Mouse (Mus musculus): Measurements from ENCODE around the gene Nosip.
"Not testable (repeated sequence)": the region's sequence is repeated elsewhere in the genome, so short reads cannot be mapped to it uniquely, and the experiment has no call there.

Gene Nosip

DNA sequence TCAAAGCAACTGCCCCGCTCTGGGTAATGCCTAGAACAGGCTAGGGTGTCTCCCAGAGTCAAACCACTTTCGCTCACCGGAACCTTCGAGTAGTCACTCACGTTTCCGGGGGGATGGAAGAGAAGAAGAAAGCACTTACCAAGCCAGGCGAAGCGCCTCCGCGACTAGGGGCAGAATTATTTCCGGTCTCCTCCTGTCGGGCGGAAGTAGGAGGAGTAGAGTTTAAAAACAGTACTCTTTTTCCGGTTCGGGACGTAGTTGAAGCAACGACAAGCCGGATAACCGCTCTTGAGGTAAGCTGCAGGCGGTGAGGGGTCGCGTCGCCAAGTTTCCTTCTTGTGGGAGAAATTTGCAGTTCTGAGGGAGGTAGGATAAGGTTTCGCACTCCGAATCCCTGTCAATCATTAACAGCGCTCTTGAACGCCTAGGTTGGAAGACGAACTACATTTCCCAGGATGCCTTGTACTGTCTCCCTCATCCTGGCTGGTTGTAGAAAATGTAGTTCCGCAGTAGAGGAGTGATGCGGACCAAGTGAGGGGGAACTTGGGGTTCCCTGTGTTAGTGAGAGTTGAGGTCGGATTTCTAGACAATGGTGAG is at the start of gene Nosip, which contains the start of gene Prrg2:
Gene Nosip (plus strand): TSS at position 191 of the 597 bp plus-strand sequence.
Gene Prrg2 (minus strand): TSS at position 439 of the 597 bp plus-strand sequence.
- DNase-seq (ENCODE audit: low read depth, low spot score) = peak; percentile 99

DNA sequence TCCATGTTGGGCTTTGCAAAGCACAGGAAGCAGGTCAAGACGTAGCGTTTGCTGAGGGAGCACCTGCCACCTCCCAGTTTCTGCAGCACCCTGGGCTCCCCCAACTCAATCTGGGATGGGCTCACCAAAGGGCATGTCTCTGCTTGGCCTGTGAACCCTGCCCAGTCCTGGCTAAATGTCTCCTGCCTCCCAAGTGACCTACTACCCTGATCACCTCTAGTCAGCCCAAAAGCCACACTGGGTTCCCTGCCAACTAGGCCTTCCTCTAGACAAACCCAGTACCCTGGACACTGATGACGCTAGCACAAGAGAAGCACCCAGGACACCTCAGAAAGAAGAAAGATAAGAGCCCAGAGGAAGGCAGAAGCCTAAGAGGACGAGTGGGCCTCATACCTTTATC is 49.4 kb upstream of the Nosip start:
- DNase-seq (ENCODE audit: low read depth, low spot score) = no peak

DNA sequence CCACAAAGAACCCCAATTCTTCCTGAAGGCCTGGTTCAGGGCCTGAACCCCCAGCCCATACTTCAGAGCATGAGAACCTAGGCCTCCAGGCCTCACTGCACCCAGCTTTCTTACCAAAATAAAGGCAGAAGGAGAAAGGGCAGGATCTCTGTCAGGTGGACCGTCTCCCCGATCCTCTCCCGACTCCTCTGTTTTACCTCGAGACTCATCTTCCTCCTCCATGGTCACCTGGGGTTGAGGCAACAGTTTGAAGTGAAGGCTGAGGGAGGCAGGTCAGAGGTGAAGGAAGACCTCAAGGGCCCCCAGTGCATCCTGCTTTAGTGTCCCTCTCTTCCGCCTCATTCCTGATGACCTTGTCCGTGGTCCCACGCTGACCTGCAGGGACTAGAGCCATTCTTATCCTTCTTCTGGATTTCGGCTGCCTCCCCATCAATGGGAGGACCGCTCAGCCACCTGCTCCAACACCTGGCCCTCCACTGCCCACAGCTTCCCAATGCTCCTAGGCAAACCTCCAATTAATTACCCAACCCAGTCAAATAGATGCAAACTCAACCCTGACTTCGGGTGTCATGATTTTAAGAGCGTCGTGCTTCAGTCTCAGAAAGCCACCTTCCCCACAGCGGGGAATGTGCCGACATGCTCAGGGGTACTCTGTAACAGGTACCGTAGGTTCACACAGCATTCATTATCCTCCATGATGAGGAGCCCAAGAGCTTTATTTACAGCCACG is 48.7 kb upstream of the Nosip start:
- no peak for DNase-seq (ENCODE audit: low read depth, low spot score)

DNA sequence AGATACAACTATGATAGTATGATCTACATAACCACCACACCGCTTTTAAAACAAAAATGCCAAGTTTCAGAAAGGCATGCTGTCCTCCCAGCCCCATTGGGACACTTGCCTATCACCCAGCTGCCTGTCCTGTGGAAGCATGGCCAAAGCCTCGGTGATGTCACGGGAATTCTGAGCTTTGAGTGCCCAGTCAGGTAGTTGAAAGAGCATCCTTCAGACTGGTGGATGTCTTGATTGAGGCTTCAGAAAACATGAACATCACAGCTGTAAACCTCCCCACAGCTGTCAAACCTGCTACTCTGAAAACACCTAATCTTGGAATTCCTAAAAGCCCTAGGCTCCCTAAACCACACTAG is 48.2 kb upstream of the Nosip start:
- no peak for DNase-seq (ENCODE audit: low read depth, low spot score)

DNA sequence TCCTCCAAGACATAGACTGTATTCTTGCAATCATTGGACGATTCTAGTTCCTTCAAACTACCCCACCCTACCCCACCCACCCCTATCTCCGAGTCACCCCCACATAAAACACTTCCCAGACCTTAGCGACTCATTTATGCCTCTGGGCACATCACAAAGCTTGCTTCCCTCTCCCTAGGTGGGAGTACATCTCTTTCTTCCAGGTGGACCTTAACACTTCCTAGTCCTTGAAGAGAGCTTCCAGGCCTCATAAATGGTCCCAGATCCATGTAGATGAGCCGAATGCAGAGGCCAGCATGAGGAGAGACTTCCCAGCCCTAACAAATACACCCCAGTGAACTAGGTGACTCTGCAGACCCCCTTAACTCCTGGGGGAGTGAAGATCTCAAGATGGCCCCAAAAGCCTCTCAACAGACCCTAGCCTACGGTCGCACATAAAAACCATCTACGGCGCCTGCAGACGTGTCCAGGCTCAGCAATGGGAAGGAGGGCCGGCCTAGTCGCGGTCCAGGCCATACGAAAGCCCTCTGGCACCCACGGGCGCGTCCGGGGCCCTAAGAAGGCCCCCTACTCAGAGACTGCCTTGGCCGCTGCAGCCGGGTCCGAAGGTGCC is 46.8 kb upstream of the Nosip start:
- DNase-seq (ENCODE audit: low read depth, low spot score) = no peak

DNA sequence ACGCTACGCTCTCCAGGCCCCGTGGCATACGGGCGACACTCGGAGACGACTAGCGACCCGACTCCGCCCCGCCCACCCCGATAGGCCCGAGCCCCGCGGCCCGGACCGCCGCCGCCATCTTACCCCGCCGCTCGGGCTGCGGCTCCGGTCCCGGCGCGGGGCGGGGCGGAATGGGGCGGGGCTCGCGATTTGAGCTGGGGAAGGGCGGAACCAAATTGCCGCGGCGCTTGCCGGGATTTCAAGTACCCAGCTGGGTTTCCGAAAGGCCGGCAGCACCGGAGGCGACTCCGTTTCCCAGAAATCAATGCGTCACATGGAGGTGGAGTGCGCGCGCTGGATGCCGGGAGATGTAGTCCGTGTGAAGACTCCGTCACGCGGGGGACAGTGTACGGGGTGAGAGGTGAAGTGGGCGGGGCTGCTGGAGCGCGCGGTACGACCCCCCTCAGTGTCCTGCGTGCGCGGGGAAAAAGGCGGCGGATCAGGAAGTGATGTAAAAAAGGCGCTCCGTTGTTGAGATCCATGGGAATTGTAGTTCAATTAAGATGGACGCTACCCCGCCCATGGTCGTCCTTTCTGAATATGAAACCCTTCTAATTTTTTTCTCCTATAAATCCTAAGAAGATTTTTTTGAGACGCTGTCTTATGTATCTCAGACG is 46.1 kb upstream of the Nosip start, which contains the start of gene Scaf1:
Gene Scaf1 (minus strand): TSS at position 407 of the 656 bp plus-strand sequence.
- peak; percentile 100 for DNase-seq (ENCODE audit: low read depth, low spot score)

DNA sequence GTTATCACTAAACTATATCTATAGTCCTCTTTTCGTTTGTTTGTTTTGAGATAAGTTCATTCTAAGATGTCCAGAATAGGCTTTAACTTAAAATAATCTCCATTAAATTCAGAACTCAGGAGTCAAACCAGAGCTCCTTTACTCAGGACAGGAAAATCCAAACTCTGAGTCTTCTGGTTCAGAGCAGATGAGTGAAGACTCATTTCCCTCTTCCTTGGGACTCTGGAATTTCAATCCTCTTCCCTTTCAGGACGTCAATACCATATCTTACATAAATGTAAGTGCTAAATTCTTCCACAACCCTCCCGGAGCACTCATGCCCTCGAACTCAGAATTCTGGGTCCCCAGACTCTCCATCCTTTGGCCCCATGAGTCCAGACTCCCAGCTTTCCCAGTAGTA is 45.5 kb upstream of the Nosip start:
- peak; percentile 55 for DNase-seq (ENCODE audit: low read depth, low spot score)

DNA sequence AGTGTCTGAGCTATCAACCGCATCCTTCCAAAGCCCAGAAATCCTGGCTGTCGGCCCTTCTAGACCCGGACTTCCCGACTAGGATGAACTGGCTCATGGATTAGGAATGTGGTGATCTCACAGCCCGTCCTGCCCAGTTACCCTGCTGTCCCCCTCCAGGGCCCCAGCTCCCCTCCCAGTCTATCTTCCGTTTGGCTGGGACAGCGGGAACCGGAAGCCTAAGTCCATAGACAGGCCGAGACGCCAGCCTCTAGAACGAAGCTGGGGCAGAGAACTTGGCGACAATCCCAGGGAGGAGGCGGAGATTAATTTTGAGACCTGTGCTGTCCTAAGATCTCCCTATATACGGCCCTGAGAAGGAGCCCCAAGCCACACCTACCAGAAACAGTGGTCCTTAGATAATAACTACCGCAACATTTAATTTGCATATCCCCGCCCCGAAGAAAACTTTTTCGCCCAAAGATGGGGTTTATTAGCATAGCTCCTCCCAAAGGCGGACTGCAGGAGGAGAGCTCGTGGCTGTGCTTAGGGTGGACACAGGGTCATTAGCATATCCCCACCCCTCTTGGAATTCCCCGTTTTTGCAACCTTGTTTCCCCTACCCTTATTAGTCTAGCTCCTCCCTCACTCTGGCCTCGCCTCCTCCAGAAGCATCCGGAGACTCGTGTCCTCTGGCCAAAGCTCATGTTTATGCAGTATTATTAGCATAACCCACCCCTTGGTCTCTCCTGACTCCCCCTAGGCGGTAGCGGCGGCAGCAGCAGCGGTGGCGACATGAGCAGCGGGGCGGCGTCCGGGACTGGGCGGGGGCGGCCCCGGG is 44.8 kb upstream of the Nosip start, which contains the start of gene Rras:
Gene Rras (plus strand): TSS at position 720 of the 820 bp plus-strand sequence.
- peak; percentile 100 for DNase-seq (ENCODE audit: low read depth, low spot score)

DNA sequence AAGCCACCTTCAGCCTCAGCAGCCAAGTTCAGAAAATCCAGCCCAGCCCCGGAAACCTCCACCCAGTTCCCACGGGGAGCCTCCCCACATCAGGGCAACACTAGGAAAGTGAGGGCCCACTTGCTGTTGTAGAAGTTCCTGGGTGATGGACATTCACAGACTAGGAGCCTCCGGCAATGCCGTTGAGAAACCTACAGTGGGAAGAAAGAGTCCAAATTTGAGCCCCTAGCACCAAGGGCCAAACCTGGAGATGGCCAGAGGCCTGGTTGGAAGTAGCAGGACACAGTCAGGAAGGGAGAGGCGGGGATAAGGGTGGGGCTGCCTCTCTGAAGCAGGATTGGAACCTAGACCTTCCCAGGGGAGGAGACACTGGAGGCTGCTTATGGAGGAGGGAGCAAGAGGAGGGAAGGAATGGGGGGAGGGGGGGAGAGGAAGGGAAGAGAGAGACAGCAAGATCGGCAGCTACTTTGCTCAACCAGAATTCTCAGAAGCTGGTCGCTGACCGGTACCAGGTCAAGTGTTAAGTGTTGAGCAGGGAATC is 43.1 kb upstream of the Nosip start:
- no peak for DNase-seq (ENCODE audit: low read depth, low spot score)

DNA sequence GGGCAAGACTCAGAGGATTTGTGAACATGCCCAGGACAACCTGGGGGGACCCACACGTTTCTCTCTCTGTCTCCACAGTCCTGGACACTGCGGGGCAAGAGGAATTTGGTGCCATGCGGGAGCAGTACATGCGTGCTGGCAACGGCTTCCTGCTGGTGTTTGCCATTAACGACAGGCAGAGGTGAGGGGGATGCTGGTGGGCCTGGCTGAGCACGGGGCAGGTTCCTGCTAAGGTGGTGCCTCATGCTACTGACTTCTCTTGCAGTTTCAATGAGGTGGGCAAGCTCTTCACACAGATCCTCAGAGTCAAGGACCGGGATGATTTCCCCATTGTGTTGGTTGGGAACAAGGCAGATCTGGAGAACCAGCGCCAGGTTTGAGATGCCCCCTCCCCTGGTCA is 42.0 kb upstream of the Nosip start:
- no peak for DNase-seq (ENCODE audit: low read depth, low spot score)

DNA sequence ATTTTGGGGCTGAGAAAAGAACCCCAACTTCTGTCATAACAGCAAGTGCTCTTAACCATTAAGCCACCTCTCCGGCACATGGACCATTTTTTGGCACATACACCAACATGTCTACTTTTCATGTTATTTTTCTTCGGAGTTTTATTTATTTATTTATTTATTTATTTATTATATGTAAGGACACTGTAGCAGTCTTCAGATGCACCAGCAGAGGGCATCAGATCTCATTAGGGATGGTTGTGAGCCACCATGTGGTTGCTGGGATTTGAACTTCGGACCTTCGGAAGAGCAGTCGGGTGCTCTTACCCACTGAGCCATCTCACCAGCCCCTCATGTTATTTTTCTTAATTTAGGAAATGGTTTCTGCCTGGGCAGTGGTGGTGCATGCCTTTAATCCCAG is 38.5 kb upstream of the Nosip start:
- DNase-seq (ENCODE audit: low read depth, low spot score) = not testable (repeated sequence)

DNA sequence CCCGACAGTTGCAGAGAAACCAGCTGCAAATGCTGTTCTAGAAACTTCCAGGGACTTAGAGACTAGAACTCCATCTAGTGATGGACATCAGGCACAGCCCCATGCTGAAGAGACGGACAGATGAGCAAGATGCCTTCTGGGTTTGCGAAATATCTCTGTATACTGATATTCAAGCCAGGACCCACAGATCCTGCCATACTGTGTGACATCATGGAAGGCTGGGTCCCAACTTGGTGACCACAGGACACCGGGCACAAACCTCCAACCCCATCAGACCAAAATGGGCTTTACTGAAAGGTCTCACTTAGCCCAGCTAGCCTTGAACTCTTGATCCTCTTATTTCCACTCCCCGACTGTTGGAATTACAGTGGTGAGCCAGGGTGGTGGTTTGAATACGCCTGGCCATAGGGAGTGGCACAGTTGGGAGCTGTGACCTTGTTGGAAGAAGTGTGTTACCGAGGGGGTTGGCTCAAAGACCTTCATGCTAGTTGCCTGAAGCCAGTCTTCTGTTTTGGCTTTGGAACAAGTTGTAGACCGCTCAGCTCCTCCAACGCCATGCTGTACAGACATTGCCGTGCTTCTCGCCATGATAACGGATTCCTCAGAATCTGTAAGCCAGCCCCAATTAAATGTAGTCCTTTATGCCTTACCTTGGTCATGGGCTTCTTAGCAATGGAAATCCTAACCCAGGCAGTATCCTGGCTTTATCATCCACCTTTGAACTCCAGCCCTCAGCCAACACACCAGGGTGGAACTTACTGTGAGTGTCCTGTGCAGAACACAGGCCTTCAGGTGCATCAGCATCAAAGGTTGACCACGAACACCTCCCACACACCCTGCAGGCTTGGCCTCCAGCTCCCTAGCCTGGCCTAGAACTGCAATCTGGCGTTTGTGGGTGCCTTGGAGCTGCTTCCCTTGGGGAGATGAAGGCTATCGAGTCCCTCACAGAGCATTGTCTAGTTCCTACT is 37.7 kb upstream of the Nosip start:
- no peak for DNase-seq (ENCODE audit: low read depth, low spot score)

DNA sequence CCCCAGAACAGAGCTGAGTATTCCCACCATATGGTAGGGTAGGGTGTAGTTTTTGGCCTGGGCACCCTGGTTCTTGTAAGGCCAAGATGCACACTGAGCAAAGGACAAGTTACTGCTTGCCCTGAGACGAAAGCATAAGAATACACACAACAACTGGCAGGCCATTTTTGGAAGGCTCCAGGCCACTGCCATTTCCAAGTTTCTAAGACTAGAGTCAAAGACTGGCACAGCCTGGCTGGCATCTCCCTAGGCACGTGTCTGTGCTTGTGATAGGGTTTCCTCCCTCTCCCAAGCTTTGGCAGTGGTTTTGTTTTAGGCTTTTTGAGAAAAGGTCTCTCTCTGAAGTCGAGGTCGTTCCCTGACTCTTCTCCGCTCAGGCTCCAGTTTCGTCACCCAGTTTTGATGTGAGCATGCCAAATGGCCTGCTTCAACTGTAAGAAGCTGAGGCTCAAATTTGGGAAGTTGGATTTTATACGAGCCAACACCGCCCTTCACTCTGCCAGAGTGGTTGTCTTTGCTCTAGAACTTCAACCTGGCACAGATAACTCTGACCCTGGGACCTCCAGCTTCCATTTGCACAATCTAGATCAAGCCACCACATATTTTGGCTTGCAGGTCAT is 36.5 kb upstream of the Nosip start:
- DNase-seq (ENCODE audit: low read depth, low spot score) = no peak

DNA sequence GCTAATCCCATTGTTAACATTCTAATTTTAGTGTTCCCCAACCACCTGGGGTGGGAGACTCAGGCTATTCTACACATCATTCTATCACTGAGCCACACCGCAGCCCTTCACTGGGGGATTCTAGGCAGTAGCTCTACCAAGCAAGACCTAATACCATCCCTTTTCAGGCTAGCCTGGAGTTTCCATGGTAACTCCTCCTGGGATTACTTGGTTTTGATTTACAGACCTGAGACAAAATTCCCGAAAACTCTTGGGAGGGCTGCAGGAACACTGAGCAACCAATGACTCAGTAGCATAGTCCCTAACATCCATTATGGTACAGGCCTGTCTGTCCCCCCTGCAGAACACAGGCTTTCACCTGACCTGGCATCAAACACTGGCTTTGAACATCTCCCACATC is 36.0 kb upstream of the Nosip start:
- no peak for DNase-seq (ENCODE audit: low read depth, low spot score)

DNA sequence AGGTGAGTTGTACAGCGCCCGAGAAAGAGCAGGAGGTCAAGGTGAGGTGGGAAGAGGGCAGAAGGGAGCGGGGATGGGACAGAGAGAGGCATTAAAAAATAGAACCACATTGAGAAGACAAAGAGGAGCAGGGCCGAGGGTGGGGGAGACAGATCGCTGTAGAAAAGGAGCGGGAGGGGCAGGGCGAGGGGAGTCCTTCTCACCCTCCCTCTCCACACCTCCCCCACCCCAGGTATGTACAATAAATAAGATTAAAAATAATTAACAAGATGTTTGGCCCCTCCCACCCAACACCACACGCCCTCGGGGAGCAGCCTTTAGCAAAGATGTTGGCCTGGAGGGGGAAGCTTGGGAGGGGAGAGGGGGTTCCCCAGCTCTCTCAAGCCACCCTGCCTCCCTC is 34.5 kb upstream of the Nosip start:
- no peak for DNase-seq (ENCODE audit: low read depth, low spot score)

DNA sequence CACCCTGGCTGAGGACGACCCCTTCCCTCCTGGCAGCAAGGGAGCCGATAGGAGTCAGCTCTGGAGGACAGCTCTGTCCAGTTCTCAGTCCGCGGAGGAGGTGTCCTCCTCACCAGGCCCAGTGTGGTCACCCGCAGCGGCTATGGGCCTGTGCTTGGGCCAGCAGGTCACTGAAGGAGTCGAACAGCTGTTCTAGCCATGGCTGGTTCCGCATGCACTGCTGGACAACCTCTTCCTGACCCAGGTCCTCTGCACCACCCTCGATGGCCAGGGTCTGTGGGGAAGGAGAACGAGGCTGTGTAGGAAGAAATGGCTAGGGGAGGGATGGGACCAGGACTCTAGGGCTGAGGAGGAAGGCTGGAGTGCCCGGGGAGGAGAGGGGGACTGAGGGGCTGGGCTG is 33.9 kb upstream of the Nosip start:
- DNase-seq (ENCODE audit: low read depth, low spot score) = no peak

DNA sequence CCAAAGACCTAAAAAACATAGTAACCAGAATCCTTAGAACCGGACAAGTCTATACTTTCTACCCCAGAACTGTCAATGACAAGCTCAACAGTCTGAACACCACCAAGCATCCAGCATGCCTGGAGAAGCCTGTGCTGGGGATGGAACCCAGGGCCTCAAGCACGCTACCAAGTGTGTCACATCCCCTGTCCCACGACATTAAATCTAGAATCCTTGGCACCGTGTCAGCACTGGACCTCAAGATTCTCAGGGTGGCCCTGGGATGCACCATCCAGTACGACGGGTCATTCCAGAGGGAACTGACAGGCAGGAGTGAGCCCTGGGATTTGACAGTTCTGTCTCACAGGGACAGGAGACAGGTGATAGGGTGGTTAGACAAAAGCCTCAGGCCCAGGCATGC is 32.2 kb upstream of the Nosip start:
- DNase-seq (ENCODE audit: low read depth, low spot score) = no peak

DNA sequence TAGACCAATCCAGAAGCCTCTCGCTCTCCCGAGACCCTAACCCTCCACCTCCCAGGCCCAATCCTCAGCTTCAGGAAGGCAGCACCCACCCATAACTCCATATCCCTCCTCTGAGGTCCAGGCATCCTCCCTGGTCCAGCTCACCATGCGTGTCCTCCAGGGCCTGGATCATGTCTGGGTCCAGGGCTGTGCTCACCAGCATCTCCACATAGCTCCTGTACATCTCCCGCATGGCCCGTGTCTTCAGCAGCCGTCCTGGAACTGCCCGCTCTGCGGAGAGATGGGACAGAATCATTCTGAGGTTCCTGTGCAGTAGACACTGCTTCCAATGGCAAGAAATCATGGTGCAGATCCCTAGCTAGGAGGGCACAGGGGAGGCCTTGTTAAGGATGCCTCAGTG is 31.4 kb upstream of the Nosip start:
- no peak for DNase-seq (ENCODE audit: low read depth, low spot score)

DNA sequence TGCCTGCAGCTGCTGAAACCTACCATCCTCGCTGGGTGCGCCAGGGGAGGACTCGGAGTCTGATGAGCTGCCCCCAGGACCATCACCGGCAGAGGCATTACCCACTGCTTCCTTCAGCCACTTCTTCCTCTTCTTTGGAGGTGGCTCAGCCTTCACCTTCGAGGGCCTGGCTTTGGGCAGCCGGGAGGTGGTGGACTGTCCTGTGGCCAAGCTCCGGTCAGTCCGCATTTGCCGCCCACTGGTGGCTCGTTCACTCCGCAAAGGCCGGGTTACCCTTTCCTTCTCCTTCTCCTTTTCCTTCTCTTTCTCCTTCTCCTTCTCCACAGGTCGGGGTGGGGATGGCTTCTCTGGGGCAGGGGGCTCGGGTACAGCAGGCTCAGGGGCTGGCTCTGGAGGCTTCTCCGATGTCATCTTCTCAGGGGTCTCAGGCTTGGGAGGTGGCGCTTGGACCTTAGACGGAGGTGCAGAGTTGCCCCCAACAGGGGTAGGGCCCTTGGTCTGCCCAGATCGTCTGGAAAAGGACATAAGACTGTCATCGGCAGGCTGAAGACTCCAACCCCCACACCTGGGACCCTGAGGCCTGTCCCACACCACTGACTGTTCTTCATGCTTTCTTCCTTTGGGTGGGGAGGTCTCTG is 28.4 kb upstream of the Nosip start:
- DNase-seq (ENCODE audit: low read depth, low spot score) = no peak
